Mouse (Mus musculus) cerebellum, adult 9-11 months (tissue): ENCODE measurements at regions not wholly inside any gene's neighbourhood (a gene's known extent, or its start where the extent isn't known, plus 50 kb on each side); places are given as distances from the start of the nearest gene placed in this dataset.

ENCODE experiments used
- DNase-seq: peaks from one replicate; pipeline ENCODE4 v3.0.0; 2022

DNA sequence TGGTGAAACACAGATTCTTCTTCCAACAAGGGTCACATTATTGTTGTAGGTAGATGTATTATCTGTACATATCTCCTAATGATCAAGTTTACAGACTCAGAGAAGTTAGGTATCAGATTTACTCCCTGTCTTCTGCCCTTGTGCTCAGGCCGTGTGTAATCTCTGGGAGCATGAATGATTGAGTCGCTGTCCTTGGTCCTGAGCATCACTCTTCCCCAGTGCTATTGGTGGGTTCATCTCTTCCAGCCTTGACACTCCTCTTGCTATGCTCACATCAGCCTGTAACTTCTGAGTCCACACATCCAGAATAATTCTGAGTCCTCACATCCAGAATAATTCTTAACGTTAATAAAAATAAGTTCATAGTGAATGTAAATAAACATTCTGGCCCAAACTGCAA is 295.6 kb downstream of the Basp1 start:
- no peak for DNase-seq

DNA sequence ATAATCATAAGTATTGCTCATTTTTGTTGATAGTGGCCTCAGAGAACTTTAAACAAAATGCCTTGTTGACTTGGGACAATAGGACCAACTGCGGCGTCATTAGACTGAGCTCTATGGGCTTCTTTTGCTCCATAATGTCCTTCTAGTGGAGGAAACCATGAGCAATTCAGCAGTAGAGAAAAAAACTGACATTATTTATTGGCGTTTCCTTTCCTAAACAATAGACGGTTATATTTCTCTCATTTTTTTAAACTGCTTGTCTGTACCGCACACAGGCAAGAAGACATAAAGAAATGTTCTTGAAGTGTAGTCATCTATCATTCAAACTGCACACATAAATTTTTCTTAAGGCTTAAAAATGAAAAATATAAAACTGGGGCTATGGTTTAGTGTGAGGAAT is 310.8 kb downstream of the Basp1 start:
- no peak for DNase-seq

- DNase-seq: no peak
Observed at GRCm38 (mm10) chr15:25093758-25094157, 319.8 kb downstream of the Basp1 start.

DNA sequence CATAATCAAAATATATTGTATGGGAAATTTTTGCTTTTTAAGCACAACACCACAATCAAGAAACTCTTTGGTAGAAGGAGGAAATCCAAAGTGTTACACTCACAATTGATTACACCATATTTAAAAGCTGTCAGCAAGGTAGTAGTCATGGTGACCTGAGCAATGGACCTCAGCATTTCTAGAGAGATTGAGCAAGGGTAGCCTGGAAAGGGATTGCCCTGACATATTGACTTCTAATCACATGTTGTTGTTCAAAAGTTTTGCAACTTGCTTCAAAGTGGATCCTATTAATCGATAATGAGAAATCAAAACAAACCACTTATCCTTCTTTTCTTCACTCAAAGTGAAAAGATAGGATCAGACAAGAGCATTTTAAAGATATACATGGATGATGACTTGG is 343.9 kb downstream of the Basp1 start:
- no peak for DNase-seq

GRCm38 (mm10) chr15:25059347-25059746 is 354.2 kb downstream of the Basp1 start:
- DNase-seq: peak; percentile 58

- no peak for DNase-seq
Observed at GRCm38 (mm10) chr15:25047875-25048274, 365.7 kb downstream of the Basp1 start.

- DNase-seq: peak; percentile 33
Observed at GRCm38 (mm10) chr15:25046514-25047138, 366.9 kb downstream of the Basp1 start.

GRCm38 (mm10) chr15:25036231-25036630 is 377.3 kb downstream of the Basp1 start:
- DNase-seq: no peak

DNA sequence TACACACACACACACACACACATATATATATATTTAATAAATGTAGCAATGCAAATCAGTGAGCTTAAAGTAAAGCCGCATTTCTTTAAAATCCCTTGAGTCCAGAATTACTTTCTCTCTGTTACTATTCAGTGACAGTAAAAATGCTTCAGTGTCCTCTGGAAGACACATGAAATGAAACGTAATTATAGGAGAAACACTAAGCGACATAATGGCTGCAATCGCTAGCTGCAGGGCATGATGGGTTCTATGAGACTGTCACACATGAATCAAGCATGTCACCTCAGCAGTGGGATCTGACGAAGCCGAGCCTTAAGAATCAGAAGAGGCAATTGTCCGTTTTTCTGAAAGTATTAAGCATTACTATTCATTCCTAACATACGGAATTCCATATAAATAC is 385.7 kb downstream of the Basp1 start:
- DNase-seq: no peak

- DNase-seq: no peak
Observed at GRCm38 (mm10) chr15:25026786-25027461, 386.6 kb downstream of the Basp1 start.

DNA sequence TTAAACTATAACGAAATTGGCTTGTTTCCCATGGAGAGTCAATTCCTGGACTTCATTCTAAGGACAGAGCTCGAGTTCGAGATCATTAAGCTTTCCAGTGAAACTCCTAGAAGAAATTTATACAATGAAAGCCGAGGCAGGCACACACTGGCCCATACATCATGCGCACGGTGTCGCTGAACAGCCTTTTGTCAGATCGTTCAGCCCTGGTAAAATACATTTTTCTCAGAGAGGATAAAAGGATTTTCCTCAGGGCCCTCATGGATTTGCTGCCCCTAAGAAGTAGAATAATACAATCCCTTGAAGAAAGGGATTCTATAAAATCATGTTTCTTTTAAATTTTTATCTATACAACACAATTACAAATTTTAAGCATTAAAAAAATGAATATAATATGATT is 387.2 kb downstream of the Basp1 start:
- no peak for DNase-seq

DNA sequence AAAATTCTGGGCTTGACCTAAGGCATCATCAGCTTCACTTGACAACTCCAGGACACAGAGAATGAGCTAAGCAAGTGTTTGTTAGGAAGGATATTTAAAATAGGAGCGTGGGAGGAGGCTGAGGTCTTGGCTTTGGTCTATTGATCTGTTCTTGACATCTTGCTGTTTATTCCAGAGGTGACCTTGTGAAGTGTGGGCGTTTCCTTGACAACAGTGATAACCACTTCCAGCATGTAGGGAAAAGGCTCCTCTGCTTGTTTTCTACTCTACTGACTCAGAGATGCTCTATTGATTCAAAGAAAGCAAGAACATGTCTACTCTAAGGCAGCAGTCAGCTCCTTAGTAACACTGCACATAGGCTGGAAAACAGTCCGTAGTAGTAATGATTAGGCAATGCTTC is 392.6 kb downstream of the Basp1 start:
- no peak for DNase-seq

GRCm38 (mm10) chr15:25019352-25019941 is 394.1 kb downstream of the Basp1 start:
- DNase-seq: peak; percentile 3

DNA sequence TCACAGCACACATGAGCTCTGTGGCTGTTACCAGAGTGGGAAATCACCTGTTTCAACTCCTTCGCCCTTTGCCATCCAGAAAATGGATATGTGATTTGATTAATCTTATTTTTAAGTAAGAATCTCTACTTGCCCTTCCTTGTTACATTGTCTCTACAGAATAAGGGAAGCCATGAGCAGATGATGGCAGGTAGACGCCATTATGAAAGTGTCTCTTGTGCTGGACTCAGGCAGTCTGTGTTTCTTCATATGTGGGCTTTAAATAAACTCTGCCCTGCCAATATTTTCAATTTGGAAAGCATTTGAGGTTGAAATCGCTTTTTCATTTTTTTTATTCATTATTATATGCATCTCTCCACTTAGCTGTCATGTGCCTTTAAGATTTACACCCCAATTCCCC is 394.6 kb downstream of the Basp1 start:
- DNase-seq: no peak

DNA sequence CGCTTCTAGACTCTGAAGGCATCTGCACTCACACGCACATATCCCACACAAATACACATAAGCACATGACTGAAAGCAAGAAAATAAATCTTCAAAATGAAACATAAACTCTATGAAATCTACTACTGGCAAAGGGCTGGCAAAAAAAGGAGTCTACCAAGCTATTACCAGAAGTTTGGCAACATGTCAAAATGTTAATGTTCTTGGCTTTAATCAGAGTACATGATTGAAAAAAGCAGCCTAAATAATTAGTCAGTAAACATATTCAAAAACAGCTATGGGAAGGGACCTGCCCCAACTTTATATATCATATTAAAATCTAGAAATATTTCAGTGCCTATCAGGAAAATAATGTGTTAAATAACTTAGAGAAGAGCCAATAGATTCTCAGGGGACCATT is 405.8 kb downstream of the Basp1 start:
- DNase-seq: no peak

- no peak for DNase-seq
Observed at GRCm38 (mm10) chr15:25000171-25000570, 413.4 kb downstream of the Basp1 start.

DNA sequence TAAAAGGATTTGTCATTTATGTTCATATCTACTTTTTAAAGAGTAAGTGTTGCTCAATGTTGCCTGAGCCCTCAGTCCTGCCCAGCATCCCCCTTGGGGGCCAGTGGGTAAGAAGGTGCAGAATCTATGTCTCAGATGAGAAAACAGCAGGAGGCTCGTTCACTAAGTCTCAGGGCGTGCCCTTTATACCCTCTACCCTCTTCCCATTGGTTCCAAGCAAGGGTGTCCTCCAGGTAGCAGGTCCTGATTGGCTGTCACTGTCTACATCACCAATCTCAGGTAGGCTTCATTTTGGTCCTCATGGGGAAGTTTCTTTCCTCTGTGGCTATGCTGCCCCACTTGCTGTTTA is 420.3 kb downstream of the Basp1 start:
- no peak for DNase-seq

- no peak for DNase-seq
Observed at GRCm38 (mm10) chr15:24992665-24993324, 420.8 kb downstream of the Basp1 start.

DNA sequence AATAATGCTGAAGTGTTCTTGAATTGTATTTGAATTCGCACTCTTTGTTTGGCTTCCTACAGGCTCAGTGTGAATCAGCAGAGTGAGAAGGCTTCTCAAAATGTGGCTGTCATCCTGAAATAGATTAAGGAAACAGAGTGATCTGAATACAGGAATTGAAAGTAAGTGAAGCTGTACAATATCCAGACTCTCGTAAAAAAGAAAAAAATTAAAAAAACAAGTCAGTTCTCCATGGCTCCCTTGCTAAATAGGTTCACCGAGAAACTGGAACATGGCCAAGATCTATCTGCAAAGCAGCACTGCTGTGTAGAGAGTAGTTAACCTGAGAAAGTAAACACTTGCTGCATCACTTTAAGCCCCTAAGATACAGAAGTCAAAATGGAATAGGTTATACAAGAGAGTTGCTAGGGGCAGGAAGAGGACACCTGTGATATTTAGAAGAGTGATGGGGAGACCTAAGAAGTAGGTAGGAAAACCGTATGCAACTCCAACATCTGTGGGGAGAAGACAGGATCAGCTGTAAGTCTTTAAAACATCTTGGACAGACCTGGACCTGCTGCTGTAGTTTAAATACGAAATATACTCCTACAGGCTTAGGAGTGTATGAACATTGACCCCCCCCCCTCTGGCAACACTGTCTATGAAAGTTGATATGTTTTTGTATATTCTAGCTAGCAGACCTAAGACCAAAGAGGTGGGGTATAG is 423.3 kb downstream of the Basp1 start:
- no peak for DNase-seq

DNA sequence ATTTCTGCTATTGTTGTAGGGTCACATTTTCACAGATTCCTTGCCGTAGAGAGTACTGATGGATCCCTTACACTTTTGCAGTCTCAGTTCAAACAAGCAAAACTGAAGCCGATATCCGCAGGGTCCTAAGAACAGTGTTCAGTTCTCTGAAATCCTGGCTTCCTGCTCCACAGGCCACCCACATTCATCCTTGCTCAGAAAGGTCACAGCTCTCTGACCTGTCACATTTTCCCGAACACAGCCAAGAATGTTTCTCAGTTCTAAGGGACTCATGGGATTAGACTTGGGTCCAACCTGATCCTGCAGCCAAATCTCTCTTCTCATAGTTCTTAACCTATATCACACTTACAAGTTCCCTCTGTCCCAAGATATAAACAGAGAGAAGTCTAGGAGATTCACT is 432.7 kb downstream of the Basp1 start:
- no peak for DNase-seq

GRCm38 (mm10) chr15:24972020-24972419 is 441.5 kb downstream of the Basp1 start:
- DNase-seq: no peak

DNA sequence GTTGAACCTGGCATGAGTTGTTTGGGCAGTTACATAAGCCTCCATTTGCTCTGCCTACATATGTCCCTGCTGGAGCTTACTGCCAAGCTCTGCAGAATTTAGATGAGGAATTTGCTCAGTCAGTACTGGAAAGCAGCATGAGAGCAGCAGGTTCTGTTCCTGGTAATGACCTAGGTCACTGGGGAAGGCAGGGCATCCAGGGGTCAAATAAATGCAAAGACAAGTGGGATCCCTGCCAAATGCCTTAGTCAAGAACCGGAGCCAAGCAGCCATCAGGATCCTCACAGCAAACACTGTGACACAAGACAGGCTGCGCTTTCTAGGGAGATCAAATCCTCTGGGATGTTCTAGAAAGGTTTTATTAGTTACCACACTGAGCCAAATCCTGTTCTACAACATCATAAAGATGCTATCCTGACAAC is 444.2 kb downstream of the Basp1 start:
- DNase-seq: peak; percentile 81

GRCm38 (mm10) chr15:24968636-24969317 is 444.8 kb downstream of the Basp1 start:
- no peak for DNase-seq
